Mouse (Mus musculus) gastrocnemius, postnatal 4 days (tissue): ENCODE measurements around the gene Gm10718. TPM values are rescaled to one million over a fixed set of nuclear protein-coding genes. Genes with fewer than 3 reads are reported as not detected.
"Not testable (repeated sequence)": the region's sequence is repeated elsewhere in the genome, so short reads cannot be mapped to it uniquely, and the experiment has no call there.

Source experiments
- DNase-seq, 2 experiments: peaks; one replicate each; pipeline ENCODE4 v3.0.0; 2021 to 2022; ENCODE audit warnings: low spot score in 2 of 2, mixed read lengths in 2 of 2
- long read RNA-seq, 2 experiments: library from polyadenylated mRNA; stranded (forward); transcript quantifications; one replicate each; pipeline ENCODE4 v2.0.0; 2021
- total RNA-seq, 2 experiments: library from RNA; stranded (reverse); gene quantifications; 2 replicates each; pipeline ENCODE4 v1.2.3; 2021

The Gm10718 gene
- 1 to 10 TPM; 1.2 to 1.8 TPM for total RNA-seq
- long read RNA-seq, experiment 1, result 0 reads
- long read RNA-seq, experiment 2, result 0 reads

GRCm38 (mm10) chr9:3023312-3023984, at the start of gene Gm10718:
TSS of gene Gm10718 (plus strand) at chr9:3023547.
- peak; percentile 23 to 55 for DNase-seq

- peak in 1 of 2 experiments; percentile 47 for DNase-seq
These were observed 22.8 kb upstream of the Gm10718 start, which contains the start of gene Gm10722 for GRCm38 (mm10) chr9:3000445-3000972. TSS of gene Gm10722 (plus strand) at chr9:3000922.

DNA sequence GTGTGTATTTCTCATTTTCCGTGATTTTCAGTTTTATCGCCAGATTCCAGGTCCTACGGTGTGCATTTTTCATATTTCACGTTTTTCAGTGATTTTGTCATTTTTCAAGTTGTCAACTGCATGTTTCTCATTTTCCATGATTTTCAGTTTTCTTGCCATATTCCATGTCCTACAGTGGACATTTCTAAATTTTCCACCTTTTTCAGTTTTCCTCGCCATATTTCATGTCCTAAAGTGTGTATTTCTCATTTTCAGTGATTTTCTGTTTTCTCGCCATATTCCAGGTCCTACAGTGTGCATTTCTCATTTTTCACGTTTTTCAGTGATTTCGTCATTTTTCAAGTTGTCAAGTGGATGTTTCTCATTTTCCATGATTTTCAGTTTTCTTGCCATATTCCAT, 22.3 kb upstream of the Gm10718 start:
- DNase-seq, result peak in 1 of 2 experiments; percentile 7

DNA sequence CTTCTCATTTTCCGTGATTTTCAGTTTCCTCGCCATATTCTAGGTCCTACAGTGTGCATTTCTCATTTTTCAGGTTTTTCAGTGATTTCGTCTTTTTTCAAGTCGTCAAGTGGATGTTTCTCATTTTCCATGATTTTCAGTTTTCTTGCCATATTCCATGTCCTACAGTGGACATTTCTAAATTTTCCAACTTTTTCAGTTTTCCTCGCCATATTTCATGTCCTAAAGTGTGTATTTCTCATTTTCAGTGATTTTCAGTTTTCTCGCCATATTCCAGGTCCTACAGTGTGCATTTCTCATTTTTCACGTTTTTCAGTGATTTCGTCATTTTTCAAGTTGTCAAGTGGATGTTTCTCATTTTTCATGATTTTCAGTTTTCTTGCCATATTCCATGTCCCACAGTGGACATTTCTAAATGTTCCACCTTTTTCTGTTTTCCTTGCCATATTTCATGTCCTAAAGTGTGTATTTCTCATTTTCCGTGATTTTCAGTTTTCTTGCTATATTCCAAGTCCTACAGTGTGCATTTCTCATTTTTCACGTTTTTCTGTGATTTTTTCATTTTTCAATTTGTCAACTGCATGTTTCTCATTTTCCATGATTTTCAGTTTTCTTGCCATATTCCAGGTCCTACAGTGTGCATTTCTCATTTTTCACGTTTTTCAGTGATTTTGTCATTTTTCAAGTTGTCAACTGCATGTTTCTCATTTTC, 21.2 kb upstream of the Gm10718 start:
- DNase-seq, result peak; percentile 100

- DNase-seq, result peak; percentile 15 to 60
These were observed 20.5 kb upstream of the Gm10718 start, which contains the start of gene Gm11168 for GRCm38 (mm10) chr9:3002794-3003396. TSS of gene Gm11168 (plus strand) at chr9:3003346.

- DNase-seq, result not testable (repeated sequence)
These were observed 17.2 kb upstream of the Gm10718 start for GRCm38 (mm10) chr9:3006179-3006578.

DNA sequence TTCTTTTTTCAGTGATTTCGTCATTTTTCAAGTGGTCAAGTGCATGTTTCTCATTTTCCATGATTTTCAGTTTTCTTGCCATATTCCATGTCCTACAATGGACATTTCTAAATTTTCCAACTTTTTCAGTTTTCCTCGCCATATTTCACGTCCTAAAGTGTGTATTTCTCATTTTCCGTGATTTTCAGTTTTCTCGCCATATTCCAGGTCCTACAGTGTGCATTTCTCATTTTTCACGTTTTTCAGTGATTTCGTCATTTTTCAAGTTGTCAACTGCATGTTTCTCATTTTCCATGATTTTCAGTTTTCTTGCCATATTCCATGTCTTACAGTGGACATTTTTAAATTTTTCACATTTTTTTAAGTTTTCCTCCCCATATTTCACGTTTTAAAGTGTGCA, 16.7 kb upstream of the Gm10718 start:
- not testable (repeated sequence) for DNase-seq

DNA sequence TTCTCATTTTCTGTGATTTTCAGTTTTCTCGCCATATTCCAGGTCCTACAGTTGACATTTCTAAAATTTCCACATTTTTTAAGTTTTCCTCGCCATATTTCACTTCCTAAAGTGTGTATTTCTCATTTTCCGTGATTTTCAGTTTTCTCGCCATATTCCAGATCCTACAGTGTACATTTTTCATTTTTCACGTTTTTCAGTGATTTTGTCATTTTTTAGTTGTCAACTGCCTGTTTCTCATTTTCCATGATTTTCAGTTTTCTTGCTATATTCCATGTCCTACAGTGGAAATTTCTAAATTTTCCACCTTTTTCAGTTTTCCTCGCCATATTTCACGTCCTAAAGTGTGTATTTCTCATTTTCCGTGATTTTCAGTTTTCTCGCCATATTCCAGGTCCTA, 16.1 kb upstream of the Gm10718 start:
- peak in 1 of 2 experiments; percentile 38 for DNase-seq

GRCm38 (mm10) chr9:3009331-3009730, 14.0 kb upstream of the Gm10718 start:
- DNase-seq, result not testable (repeated sequence)

DNA sequence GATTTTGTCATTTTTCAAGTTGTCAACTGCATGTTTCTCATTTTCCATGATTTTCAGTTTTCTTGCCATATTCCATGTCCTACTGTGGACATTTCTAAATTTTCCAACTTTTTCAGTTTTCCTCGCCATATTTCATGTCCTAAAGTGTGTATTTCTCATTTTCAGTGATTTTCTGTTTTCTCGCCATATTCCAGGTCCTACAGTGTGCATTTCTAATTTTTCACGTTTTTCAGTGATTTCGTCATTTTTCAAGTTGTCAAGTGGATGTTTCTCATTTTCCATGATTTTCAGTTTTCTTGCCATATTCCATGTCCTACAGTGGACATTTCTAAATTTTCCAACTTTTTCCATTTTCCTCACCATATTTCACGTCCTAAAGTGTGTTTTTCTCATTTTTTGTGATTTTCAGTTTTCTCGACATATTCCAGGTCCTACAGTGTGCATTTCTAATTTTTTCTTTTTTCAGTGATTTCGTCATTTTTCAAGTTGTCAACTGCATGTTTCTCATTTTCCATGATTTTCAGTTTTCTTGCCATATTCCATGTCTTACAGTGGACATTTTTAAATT, 11.2 kb upstream of the Gm10718 start:
- not testable (repeated sequence) for DNase-seq

- DNase-seq, result not testable (repeated sequence)
These were observed 10.5 kb upstream of the Gm10718 start, which contains the start of gene Gm10721 for GRCm38 (mm10) chr9:3012733-3013279. TSS of gene Gm10721 (plus strand) at chr9:3013140.

DNA sequence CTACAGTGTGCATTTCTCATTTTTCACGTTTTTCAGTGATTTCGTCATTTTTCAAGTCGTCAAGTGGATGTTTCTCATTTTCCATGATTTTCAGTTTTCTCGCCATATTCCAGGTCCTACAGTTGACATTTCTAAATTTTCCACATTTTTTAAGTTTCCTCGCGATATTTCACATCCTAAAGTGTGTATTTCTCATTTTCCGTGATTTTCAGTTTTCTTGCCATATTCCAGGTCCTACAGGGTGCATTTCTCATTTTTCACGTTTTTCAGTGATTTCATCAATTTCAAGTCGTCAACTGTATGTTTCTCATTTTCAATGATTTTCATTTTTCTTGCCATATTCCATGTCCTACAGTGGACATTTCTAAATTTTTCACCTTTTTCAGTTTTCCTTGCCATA, 8.0 kb upstream of the Gm10718 start, which contains the start of gene Gm10720:
Gm10720 (plus strand) TSS at position 301 of the 400 bp plus-strand sequence.
- DNase-seq, result not testable (repeated sequence)

- DNase-seq, result peak; percentile 10 to 55
These were observed 7.5 kb upstream of the Gm10718 start for GRCm38 (mm10) chr9:3015896-3016295.

- not testable (repeated sequence) for DNase-seq
These were observed 6.2 kb upstream of the Gm10718 start, which contains the start of gene Gm10719 for GRCm38 (mm10) chr9:3017108-3017507. TSS of gene Gm10719 (plus strand) at chr9:3017408.

DNA sequence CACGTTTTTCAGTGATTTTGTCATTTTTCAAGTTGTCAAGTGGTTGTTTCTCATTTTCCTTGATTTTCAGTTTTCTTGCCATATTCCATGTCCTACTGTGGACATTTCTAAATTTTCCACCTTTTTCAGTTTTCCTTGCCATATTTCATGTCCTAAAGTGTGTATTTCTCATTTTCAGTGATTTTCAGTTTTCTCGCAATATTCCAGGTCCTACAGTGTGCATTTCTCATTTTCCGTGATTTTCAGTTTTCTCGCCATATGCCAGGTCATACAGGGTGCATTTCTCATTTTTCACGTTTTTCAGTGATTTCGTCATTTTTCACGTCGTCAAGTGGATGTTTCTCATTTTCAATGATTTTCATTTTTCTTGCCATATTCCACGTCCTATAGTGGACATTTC, 4.4 kb upstream of the Gm10718 start:
- DNase-seq, result peak; percentile 100

- DNase-seq, result peak; percentile 82 to 100
These were observed 3.3 kb upstream of the Gm10718 start for GRCm38 (mm10) chr9:3019835-3020727.

- DNase-seq, result not testable (repeated sequence)
These were observed 885 bp upstream of the Gm10718 start for GRCm38 (mm10) chr9:3022316-3023008.

- not testable (repeated sequence) for DNase-seq
These were observed 770 bp downstream of the Gm10718 start for GRCm38 (mm10) chr9:3023985-3024648.
